Mouse (Mus musculus) activated CD4-positive, CD25-positive, alpha-beta regulatory T cell (primary cell): Measurements from ENCODE around the gene Awat2. TPM values are rescaled to one million over a fixed set of nuclear protein-coding genes. Genes with fewer than 3 reads are reported as not detected.

Source experiments
- polyA plus RNA-seq, 2 experiments: library from polyadenylated mRNA; unstranded; fragments of 100-300 nt; shearing (Covaris generic); gene quantifications; one replicate each; pipeline ENCODE4 v1.2.1; 2017

The Awat2 gene
- under 1 TPM; 0.25 to 0.29 TPM for polyA plus RNA-seq

GRCm38 (mm10) chrX:100442617-100443016 lies at the start of gene Awat2:
Gene Awat2, minus strand, starts transcription at chrX:100442717.

GRCm38 (mm10) chrX:100428693-100429092 lies 13.8 kb downstream of the Awat2 start, which contains the start of gene Otud6a:
Gene Otud6a, plus strand, starts transcription at chrX:100429013.

Other genes with a start within 250 kb of the Awat2 start
- gene Otud6a, start 13.7 kb downstream of the Awat2 start, polyA plus RNA-seq, result not detected
- 10 to 100 TPM; 38.6 to 46.2 TPM for gene Igbp1, start 51.6 kb upstream of the Awat2 start, polyA plus RNA-seq
- under 1 TPM; 0.07 to 0.08 TPM for gene Dgat2l6, start 82.1 kb upstream of the Awat2 start, polyA plus RNA-seq
- under 1 TPM in 1 of 2 experiments, not detected in 1; 0.12 TPM for gene Awat1, start 129.5 kb upstream of the Awat2 start, polyA plus RNA-seq
- gene P2ry4, start 152.2 kb upstream of the Awat2 start, polyA plus RNA-seq, result under 1 TPM in 1 of 2 experiments, not detected in 1; 0.25 TPM
- not detected for gene Arr3, start 162.8 kb upstream of the Awat2 start, polyA plus RNA-seq
- 1 to 10 TPM; 5.9 to 6.9 TPM for gene Kif4, start 183.0 kb upstream of the Awat2 start, polyA plus RNA-seq
- gene Pdzd11, start 183.9 kb upstream of the Awat2 start, polyA plus RNA-seq, result 10 to 100 TPM; 52.3 to 60.7 TPM